Mouse (Mus musculus) kidney, adult 18-20 months (tissue): ENCODE results near the gene Serpina10.
"Not testable (repeated sequence)": the region's sequence is repeated elsewhere in the genome, so short reads cannot be mapped to it uniquely, and the experiment has no call there.

Source experiments
- DNase-seq: peaks from one replicate; pipeline ENCODE4 v3.0.0; 2021

Serpina10 gene

GRCm38 (mm10) chr12:103631203-103631612, at the start of gene Serpina10:
Gene Serpina10 (minus strand): TSS chr12:103631444.
- DNase-seq = no peak

- not testable (repeated sequence) for DNase-seq
Observed at GRCm38 (mm10) chr12:103679853-103680252, 48.6 kb upstream of the Serpina10 start.

GRCm38 (mm10) chr12:103676039-103676438, 44.8 kb upstream of the Serpina10 start, which contains the start of gene Serpina16:
Gene Serpina16 (minus strand): TSS chr12:103676139.
- DNase-seq = no peak

GRCm38 (mm10) chr12:103673179-103673578, 41.9 kb upstream of the Serpina10 start:
- DNase-seq = no peak

- DNase-seq = no peak
Observed at GRCm38 (mm10) chr12:103671483-103671882, 40.2 kb upstream of the Serpina10 start.

- DNase-seq = no peak
Observed at GRCm38 (mm10) chr12:103670964-103671363, 39.7 kb upstream of the Serpina10 start.

GRCm38 (mm10) chr12:103670344-103670743, 39.1 kb upstream of the Serpina10 start:
- DNase-seq = no peak

GRCm38 (mm10) chr12:103665286-103665685, 34.0 kb upstream of the Serpina10 start:
- DNase-seq = no peak

- DNase-seq = not testable (repeated sequence)
Observed at GRCm38 (mm10) chr12:103662053-103662452, 30.8 kb upstream of the Serpina10 start.

- no peak for DNase-seq
Observed at GRCm38 (mm10) chr12:103660076-103660475, 28.8 kb upstream of the Serpina10 start.

GRCm38 (mm10) chr12:103659171-103659570, 27.9 kb upstream of the Serpina10 start:
- no peak for DNase-seq

- no peak for DNase-seq
Observed at GRCm38 (mm10) chr12:103657991-103658390, 26.7 kb upstream of the Serpina10 start.

GRCm38 (mm10) chr12:103656848-103657626, 25.8 kb upstream of the Serpina10 start, which contains the start of gene Serpina6:
Gene Serpina6 (minus strand): TSS chr12:103657212.
- no peak for DNase-seq

GRCm38 (mm10) chr12:103655123-103656044, 24.1 kb upstream of the Serpina10 start:
- no peak for DNase-seq

GRCm38 (mm10) chr12:103653836-103654235, 22.6 kb upstream of the Serpina10 start:
- no peak for DNase-seq

- no peak for DNase-seq
Observed at GRCm38 (mm10) chr12:103646314-103646713, 15.1 kb upstream of the Serpina10 start.

- DNase-seq = no peak
Observed at GRCm38 (mm10) chr12:103644601-103645000, 13.4 kb upstream of the Serpina10 start.

GRCm38 (mm10) chr12:103643818-103644217, 12.6 kb upstream of the Serpina10 start:
- DNase-seq = no peak

- DNase-seq = peak; percentile 85
Observed at GRCm38 (mm10) chr12:103643336-103643735, 12.1 kb upstream of the Serpina10 start.

- DNase-seq = no peak
Observed at GRCm38 (mm10) chr12:103635846-103636245, 4.6 kb upstream of the Serpina10 start.

GRCm38 (mm10) chr12:103634430-103634829, 3.2 kb upstream of the Serpina10 start:
- no peak for DNase-seq

GRCm38 (mm10) chr12:103616860-103617261, 14.4 kb downstream of the Serpina10 start:
- DNase-seq = no peak

GRCm38 (mm10) chr12:103615734-103616133, 15.5 kb downstream of the Serpina10 start:
- DNase-seq = no peak
